Mouse (Mus musculus) effector memory CD4-positive, alpha-beta T cell, adult 7 months (primary cell): ENCODE measurements around the gene Slc9b1. TPM values are rescaled to one million over a fixed set of nuclear protein-coding genes. Genes with fewer than 3 reads are reported as not detected.

ENCODE experiments used
- polyA plus RNA-seq: library from polyadenylated mRNA; unstranded; fragments of 100-300 nt; shearing (Covaris generic); gene quantifications from one replicate; pipeline ENCODE4 v1.2.1, GENCODE M21; 2017

Slc9b1 gene
- polyA plus RNA-seq, result 0.78 TPM

GRCm38 (mm10) chr3:135347739-135348264 is at the start of gene Slc9b1:
Gene Slc9b1 (plus strand): TSS chr3:135348029.

GRCm38 (mm10) chr3:135307411-135308259 is 40.2 kb upstream of the Slc9b1 start, which contains the start of gene Slc9b2:
Gene Slc9b2 (plus strand): TSS chr3:135307700.

GRCm38 (mm10) chr3:135423608-135424212 is 75.9 kb downstream of the Slc9b1 start, which contains the start of gene Cisd2:
Gene Cisd2 (minus strand): TSS chr3:135423925.

GRCm38 (mm10) chr3:135437758-135438495 is 90.1 kb downstream of the Slc9b1 start, which contains the start of gene Ube2d3:
Gene Ube2d3 (plus strand): TSS chr3:135438149.

Other genes with a start within 250 kb of the Slc9b1 start
- 0.39 TPM for gene Cenpe, start 135.5 kb upstream of the Slc9b1 start, polyA plus RNA-seq
- gene Bdh2, start 66.8 kb upstream of the Slc9b1 start, polyA plus RNA-seq, result not detected
- 1.4 TPM for gene Slc9b2, start 40.3 kb upstream of the Slc9b1 start, polyA plus RNA-seq
- 93.2 TPM for gene Cisd2, start 75.9 kb downstream of the Slc9b1 start, polyA plus RNA-seq
- 1,011 TPM for gene Ube2d3, start 90.1 kb downstream of the Slc9b1 start, polyA plus RNA-seq
- 17.3 TPM for gene Manba, start 137.6 kb downstream of the Slc9b1 start, polyA plus RNA-seq